Mouse (Mus musculus) midbrain, embryonic 12.5 days (tissue): ENCODE data around the gene Nckap1l. TPM values are rescaled to one million over a fixed set of nuclear protein-coding genes. Genes with fewer than 3 reads are reported as not detected.

Source experiments
- ATAC-seq: fragments of 200-750 bp; cut with Nextera tagmentation; 2 replicates; pipeline ENCODE4 v1.8.0; 2017; ENCODE audit warnings: low read depth, moderate TSS enrichment, moderate library complexity; ENCODE audit not compliant: low FRiP score
- H3K27ac ChIP-seq: fragments of 300-500 bp; sonication (generic); replicated peaks from 2 replicates; pipeline ENCODE4 v1.5.1; 2016; ENCODE audit warnings: mild to moderate bottlenecking
- H3K27me3 ChIP-seq: fragments of 300-500 bp; sonication (generic); 2 replicates; pipeline ENCODE4 v1.6.1; 2016; ENCODE audit warnings: mild to moderate bottlenecking
- H3K36me3 ChIP-seq: fragments of 300-500 bp; sonication (generic); 2 replicates; pipeline ENCODE4 v1.6.1; 2016
- H3K4me1 ChIP-seq: fragments of 300-500 bp; sonication (generic); 2 replicates; pipeline ENCODE4 v1.6.1; 2016
- H3K4me2 ChIP-seq: fragments of 300-500 bp; sonication (generic); replicated peaks from 2 replicates; pipeline ENCODE4 v1.6.1; 2016; ENCODE audit warnings: mild to moderate bottlenecking, moderate library complexity
- H3K4me3 ChIP-seq: fragments of 300-500 bp; sonication (generic); 2 replicates; pipeline ENCODE4 v1.5.1; 2016; ENCODE audit warnings: mild to moderate bottlenecking
- H3K9ac ChIP-seq: fragments of 300-500 bp; sonication (generic); replicated peaks from 2 replicates; pipeline ENCODE4 v1.6.1; 2016; ENCODE audit warnings: mild to moderate bottlenecking, moderate library complexity
- H3K9me3 ChIP-seq: fragments of 300-500 bp; sonication (generic); 2 replicates; pipeline ENCODE4 v1.6.1; 2016; ENCODE audit warnings: mild to moderate bottlenecking
- WGBS: fragments of 180-500 bp; shearing (Covaris S2); methylation state at CpG from one replicate; pipeline ENCODE4 v1.1.7; 2016; 5-methylcytosine and 5-hydroxymethylcytosine counted together
- polyA plus RNA-seq: library from polyadenylated mRNA; unstranded; fragments of >200 nt; fragmentation: Nextera tagmentation; extraction: Ambion mirVana; gene quantifications from 2 replicates; pipeline ENCODE4 v1.2.1, GENCODE M21; 2016

Nckap1l gene
- polyA plus RNA-seq, 1 experiment from 2014 or later: 1.8 TPM

DNA sequence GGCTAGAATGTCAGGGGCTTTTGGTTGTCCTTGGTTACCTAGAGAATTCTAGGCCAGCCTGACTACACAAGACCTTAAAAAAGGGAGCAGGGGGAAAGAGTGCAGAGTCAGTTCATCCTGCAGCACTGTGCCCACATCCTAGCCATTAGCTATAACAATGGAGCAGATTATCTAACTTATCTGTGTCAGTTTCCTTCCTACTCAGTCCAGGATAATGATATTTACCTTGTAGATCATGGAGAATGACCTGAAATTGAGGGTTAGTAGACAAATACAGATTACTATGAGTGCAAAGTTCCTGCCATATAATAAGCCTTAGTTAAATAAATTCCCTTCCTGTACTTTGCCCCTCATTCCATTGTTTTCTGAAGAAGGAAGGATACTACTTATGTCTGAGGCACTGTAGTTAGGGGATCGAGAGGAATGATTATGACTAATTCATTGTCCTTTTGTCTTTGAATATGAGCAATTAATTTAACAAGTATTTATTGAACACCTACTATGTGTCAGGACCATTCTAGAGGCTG is 25.5 kb downstream of the Nckap1l start:
- Histone ChIP-seq H3K36me3 (no peaks in the 10 kb centered on the region), H3K4me3 (no peak overlapping the region), H3K4me2 (no peak overlapping the region), H3K27me3 (0 out of 2 replicates have a peak, but pooled peaks cover 6% of the 10 kb centered on the region), H3K9ac (no peak overlapping the region), H3K4me1 (peaks cover 11% of the 10 kb centered on the region), H3K27ac (no peak overlapping the region), H3K9me3 (no peaks in the 10 kb centered on the region)
- WGBS: 82% methylated on average over 1 of the region's 1 CpGs
- ATAC-seq: no peak

- WGBS: 87% methylated on average over 2 of the region's 2 CpGs
- no peak overlapping the region for H3K9ac ChIP-seq
- no peak overlapping the region for H3K27ac ChIP-seq
- H3K9me3 ChIP-seq: no peaks in the 10 kb centered on the region
- no peak overlapping the region for H3K4me2 ChIP-seq
- H3K4me1 ChIP-seq: peaks cover 19% of the 10 kb centered on the region
- no peaks in the 10 kb centered on the region for H3K36me3 ChIP-seq
- H3K27me3 ChIP-seq: 0 out of 2 replicates have a peak, but pooled peaks cover 6% of the 10 kb centered on the region
- ATAC-seq: no peak
- no peak overlapping the region for H3K4me3 ChIP-seq
Measured at GRCm38 (mm10) chr15:103480129-103480528, 26.5 kb downstream of the Nckap1l start.

GRCm38 (mm10) chr15:103482488-103482887 is 28.9 kb downstream of the Nckap1l start:
- Histone ChIP-seq H3K9me3 (no peaks in the 10 kb centered on the region), H3K4me2 (no peak overlapping the region), H3K4me3 (no peak overlapping the region), H3K4me1 (peaks cover 19% of the 10 kb centered on the region), H3K9ac (no peak overlapping the region), H3K36me3 (no peaks in the 10 kb centered on the region), H3K27ac (no peak overlapping the region), H3K27me3 (0 out of 2 replicates have a peak, but pooled peaks cover 6% of the 10 kb centered on the region)
- WGBS: 4% methylated on average over 1 of the region's 1 CpGs
- ATAC-seq: peak; percentile 67

GRCm38 (mm10) chr15:103484490-103484889 is 30.9 kb downstream of the Nckap1l start:
- peak overlapping the region; percentile 20; the same call in 1 of the 2 replicates for H3K27ac ChIP-seq
- 39% methylated on average over 2 of the region's 2 CpGs for WGBS
- H3K36me3 ChIP-seq: no peaks in the 10 kb centered on the region
- no peaks in the 10 kb centered on the region for H3K9me3 ChIP-seq
- no peak for ATAC-seq
- peaks cover 19% of the 10 kb centered on the region for H3K4me1 ChIP-seq
- no peak overlapping the region for H3K4me2 ChIP-seq
- no peak overlapping the region for H3K9ac ChIP-seq
- H3K4me3 ChIP-seq: no peak overlapping the region
- H3K27me3 ChIP-seq: 0 out of 2 replicates have a peak, but pooled peaks cover 6% of the 10 kb centered on the region

DNA sequence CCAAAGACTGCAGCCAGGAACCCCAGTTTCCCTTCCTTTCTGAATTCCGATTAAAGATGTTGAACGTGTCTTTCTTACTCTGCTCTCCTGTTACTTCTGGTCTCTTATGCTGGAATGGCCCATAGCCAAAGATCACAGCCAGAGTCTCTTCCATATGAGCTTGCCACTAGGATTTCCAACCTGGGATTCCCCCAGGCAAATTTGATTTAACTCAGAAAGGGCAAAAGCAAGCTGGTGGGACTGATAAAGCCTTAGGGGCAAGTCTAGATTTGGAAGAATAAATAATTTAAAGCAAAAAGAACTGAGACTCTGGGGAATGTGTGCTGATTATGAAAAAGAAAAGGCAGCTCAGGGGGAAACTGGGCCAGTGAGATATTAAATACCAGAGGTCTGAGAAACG is 31.5 kb downstream of the Nckap1l start:
- H3K36me3 ChIP-seq: no peaks in the 10 kb centered on the region
- H3K4me3 ChIP-seq: no peak overlapping the region
- 51% methylated on average over 3 of the region's 3 CpGs for WGBS
- no peak overlapping the region for H3K9ac ChIP-seq
- 0 out of 2 replicates have a peak, but pooled peaks cover 6% of the 10 kb centered on the region for H3K27me3 ChIP-seq
- no peak for ATAC-seq
- no peak overlapping the region for H3K4me2 ChIP-seq
- H3K27ac ChIP-seq: peak overlapping the region; percentile 20; the same call in 1 of the 2 replicates
- H3K4me1 ChIP-seq: peaks cover 19% of the 10 kb centered on the region
- H3K9me3 ChIP-seq: no peaks in the 10 kb centered on the region

DNA sequence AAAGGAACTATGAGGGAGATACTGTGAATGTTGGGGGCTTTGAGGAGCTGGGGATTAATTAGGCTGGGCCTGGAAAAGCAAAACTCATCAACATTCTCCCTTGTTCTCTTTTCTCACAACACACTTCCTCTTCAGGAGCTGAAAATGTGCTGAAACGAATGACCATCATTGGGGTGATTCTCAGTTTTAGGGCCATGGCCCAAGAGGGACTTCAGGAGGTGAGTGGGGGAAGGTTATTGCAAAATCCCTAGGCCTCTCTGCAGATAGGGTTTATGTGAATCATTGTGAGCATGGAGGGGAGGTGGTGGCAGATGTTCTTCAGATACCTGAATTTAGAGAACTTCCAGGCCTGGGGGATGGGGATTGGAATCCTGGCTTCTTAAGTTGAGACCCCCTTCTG is 33.1 kb downstream of the Nckap1l start:
- H3K27me3 ChIP-seq: 0 out of 2 replicates have a peak, but pooled peaks cover 6% of the 10 kb centered on the region
- no peak overlapping the region for H3K4me2 ChIP-seq
- no peaks in the 10 kb centered on the region for H3K36me3 ChIP-seq
- H3K4me3 ChIP-seq: no peak overlapping the region
- H3K4me1 ChIP-seq: peaks cover 19% of the 10 kb centered on the region
- H3K27ac ChIP-seq: no peak overlapping the region
- no peak for ATAC-seq
- no peaks in the 10 kb centered on the region for H3K9me3 ChIP-seq
- H3K9ac ChIP-seq: no peak overlapping the region
- WGBS: 72% methylated on average over 1 of the region's 1 CpGs

- no peak overlapping the region for H3K4me2 ChIP-seq
- H3K27ac ChIP-seq: no peak overlapping the region
- WGBS: 68% methylated on average over 4 of the region's 4 CpGs
- H3K36me3 ChIP-seq: no peaks in the 10 kb centered on the region
- peaks cover 15% of the 10 kb centered on the region; the same call in 1 of the 2 replicates for H3K4me1 ChIP-seq
- H3K9me3 ChIP-seq: no peaks in the 10 kb centered on the region
- no peak for ATAC-seq
- H3K27me3 ChIP-seq: 0 out of 2 replicates have a peak, but pooled peaks cover 2% of the 10 kb centered on the region
- no peak overlapping the region for H3K9ac ChIP-seq
- H3K4me3 ChIP-seq: no peak overlapping the region
Measured at GRCm38 (mm10) chr15:103488336-103488735, 34.7 kb downstream of the Nckap1l start.

- no peak overlapping the region for H3K4me2 ChIP-seq
- 74% methylated on average over 10 of the region's 10 CpGs for WGBS
- H3K9me3 ChIP-seq: no peaks in the 10 kb centered on the region
- no peaks in the 10 kb centered on the region for H3K36me3 ChIP-seq
- no peak overlapping the region for H3K4me3 ChIP-seq
- H3K4me1 ChIP-seq: peaks cover 29% of the 10 kb centered on the region
- H3K27ac ChIP-seq: no peak overlapping the region
- H3K27me3 ChIP-seq: peaks cover 5% of the 10 kb centered on the region; the same call in 1 of the 2 replicates
- no peak overlapping the region for H3K9ac ChIP-seq
- no peak for ATAC-seq
Measured at GRCm38 (mm10) chr15:103496204-103497140, 42.9 kb downstream of the Nckap1l start.

DNA sequence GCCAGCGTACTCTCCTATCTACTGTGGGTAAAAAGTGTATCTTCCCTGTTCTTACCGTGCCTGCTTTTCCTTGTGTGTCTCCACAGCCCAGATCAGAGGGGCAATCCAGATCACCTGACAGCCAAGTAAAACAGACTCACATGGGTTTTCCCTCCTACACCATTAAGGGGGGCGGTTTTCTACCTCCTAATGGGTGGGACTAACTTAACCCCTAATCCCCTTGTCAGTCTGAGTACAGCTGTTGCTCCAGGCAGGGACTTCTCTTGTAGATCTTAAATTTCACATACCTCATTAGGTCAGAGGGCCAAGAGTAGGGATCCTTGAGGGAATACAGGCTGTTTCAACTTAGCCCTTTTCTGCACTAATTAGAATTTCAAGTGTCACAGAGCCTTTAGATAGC is 44.6 kb downstream of the Nckap1l start:
- H3K9me3 ChIP-seq: no peaks in the 10 kb centered on the region
- no peak overlapping the region for H3K9ac ChIP-seq
- no peak for ATAC-seq
- H3K4me1 ChIP-seq: peaks cover 30% of the 10 kb centered on the region
- H3K27ac ChIP-seq: no peak overlapping the region
- H3K36me3 ChIP-seq: no peaks in the 10 kb centered on the region
- 36% methylated on average over 3 of the region's 3 CpGs for WGBS
- H3K4me2 ChIP-seq: no peak overlapping the region
- peaks cover 5% of the 10 kb centered on the region for H3K27me3 ChIP-seq
- H3K4me3 ChIP-seq: no peak overlapping the region

GRCm38 (mm10) chr15:103500723-103501122 is 47.1 kb downstream of the Nckap1l start:
- Histone ChIP-seq H3K27me3 (peaks cover 5% of the 10 kb centered on the region), H3K4me2 (no peak overlapping the region), H3K4me1 (peaks cover 39% of the 10 kb centered on the region), H3K4me3 (no peak overlapping the region), H3K27ac (no peak overlapping the region), H3K36me3 (no peaks in the 10 kb centered on the region), H3K9me3 (no peaks in the 10 kb centered on the region), H3K9ac (no peak overlapping the region)
- 67% methylated on average over 1 of the region's 1 CpGs for WGBS
- ATAC-seq: no peak

- H3K4me1 ChIP-seq: peaks cover 42% of the 10 kb centered on the region
- no peak overlapping the region for H3K27ac ChIP-seq
- H3K36me3 ChIP-seq: no peaks in the 10 kb centered on the region
- H3K4me2 ChIP-seq: no peak overlapping the region
- H3K4me3 ChIP-seq: no peak overlapping the region
- no peak for ATAC-seq
- peaks cover 5% of the 10 kb centered on the region for H3K27me3 ChIP-seq
- no peak overlapping the region for H3K9ac ChIP-seq
- WGBS: 81% methylated on average over 2 of the region's 2 CpGs
- H3K9me3 ChIP-seq: no peaks in the 10 kb centered on the region
Measured at GRCm38 (mm10) chr15:103501186-103501585, 47.6 kb downstream of the Nckap1l start.
